ENCODE assay signal across 30 mouse cellular contexts in the genomic region with DNA sequence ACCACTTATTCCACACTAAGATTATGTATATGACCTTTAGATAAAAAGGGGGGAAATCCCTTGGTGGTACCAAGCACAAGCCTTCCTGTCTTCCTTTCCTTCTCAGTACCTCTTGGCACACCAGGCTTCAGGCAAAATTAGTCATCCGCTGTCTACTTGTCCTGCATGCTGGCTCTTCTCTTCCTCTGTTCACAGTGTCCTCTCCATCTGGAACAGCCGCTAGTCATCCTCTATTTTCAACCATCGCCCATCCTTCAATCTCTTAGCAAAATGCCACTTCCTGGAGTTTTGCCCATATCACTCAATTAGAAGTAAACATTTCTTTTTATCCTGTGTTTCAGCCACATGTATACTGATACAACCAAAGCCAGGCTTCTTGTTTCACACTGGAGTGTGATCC. TPM values are rescaled to one million over a fixed set of nuclear protein-coding genes. Genes with fewer than 3 reads are reported as not detected.
DNase-seq lines count a peak whose midpoint lies in the region; ATAC-seq and TF ChIP-seq lines count a peak whose summit lies in the region.
"Had no signal": no experiment of that assay in that cellular context is flagged by ENCODE, and none has a peak within 500 bp of the region (broad histone marks: within the 10 kb centered on the region; RNA-seq: fewer than 3 reads in every experiment).

No protein-coding gene starts in this region.

- no peak overlapping the region for H3K4me2 ChIP-seq in liver, embryonic 12.5 days
- H3K4me2 ChIP-seq in liver, postnatal 0 days (ENCODE audit: low read depth, low read length): no peak overlapping the region
- H3K4me2 ChIP-seq: forebrain, embryonic 13.5 days; heart, embryonic 11.5 days; hindbrain, embryonic 12.5 days; limb, embryonic 13.5 days; liver, embryonic 11.5 days; midbrain, embryonic 15.5 days; neural tube, embryonic 15.5 days had no signal

- H3K27ac ChIP-seq in kidney, adult 2 months (ENCODE audit: insufficient read depth, low read depth, low read length): peak overlapping the region; percentile 45
- H3K27ac ChIP-seq in liver, embryonic 12.5 days: 0 out of 2 replicates have a peak overlapping the region, but pooled peaks have one; percentile 20
- no peak overlapping the region for H3K27ac ChIP-seq in liver, postnatal 0 days (ENCODE audit: low read depth)
- H3K27ac ChIP-seq: forebrain, embryonic 13.5 days; hindbrain, embryonic 12.5 days; hindbrain, postnatal 0 days; kidney, postnatal 0 days; limb, embryonic 13.5 days; midbrain, embryonic 10.5 days; midbrain, embryonic 15.5 days; neural tube, embryonic 15.5 days had no signal

- 70% methylated on average over 3 of the region's 3 CpGs for WGBS in kidney, adult 2 months
- WGBS in liver, embryonic 12.5 days (ENCODE audit: insufficient replicate concordance): 84% methylated on average over 3 of the region's 3 CpGs
- 81% methylated on average over 3 of the region's 3 CpGs for WGBS in liver, postnatal 0 days (ENCODE audit: insufficient replicate concordance)

- no peak overlapping the region for H3K9ac ChIP-seq in liver, embryonic 12.5 days
- H3K9ac ChIP-seq in liver, postnatal 0 days (replicated peaks): no peak overlapping the region
- H3K9ac ChIP-seq: forebrain, embryonic 13.5 days; hindbrain, embryonic 12.5 days; limb, embryonic 13.5 days; midbrain, embryonic 15.5 days; neural tube, embryonic 15.5 days had no signal

- no peaks in the 10 kb centered on the region for H3K36me3 ChIP-seq in kidney, adult 2 months (ENCODE audit: control insufficient read depth, insufficient read depth, low read length)
- peaks cover 8% of the 10 kb centered on the region for H3K36me3 ChIP-seq in liver, embryonic 12.5 days
- H3K36me3 ChIP-seq in liver, postnatal 0 days (replicated peaks; ENCODE audit: insufficient read depth, low read length): 0 out of 2 replicates have a peak, but pooled peaks cover 5% of the 10 kb centered on the region
- H3K36me3 ChIP-seq: limb, embryonic 13.5 days had no signal

- H3K9me3 ChIP-seq in liver, embryonic 12.5 days (replicated peaks): no peaks in the 10 kb centered on the region
- H3K9me3 ChIP-seq in liver, postnatal 0 days (ENCODE audit: low read length): no peaks in the 10 kb centered on the region
- H3K9me3 ChIP-seq: forebrain, embryonic 13.5 days; G1E; hindbrain, embryonic 12.5 days; limb, embryonic 13.5 days; midbrain, embryonic 10.5 days; midbrain, embryonic 15.5 days; neural tube, embryonic 15.5 days had no signal

- TF ChIP-seq EP300 in liver, postnatal 0 days (IDR thresholded peaks at IDR 0.05; ENCODE audit: low read depth): no peak

- no peak overlapping the region for H3K4me3 ChIP-seq in kidney, adult 2 months (ENCODE audit: insufficient read depth, low read depth, low read length)
- no peak overlapping the region for H3K4me3 ChIP-seq in liver, embryonic 12.5 days
- H3K4me3 ChIP-seq in liver, postnatal 0 days (ENCODE audit: low read depth, low read length): no peak overlapping the region
- H3K4me3 ChIP-seq: forebrain, embryonic 13.5 days; hindbrain, embryonic 12.5 days; limb, embryonic 13.5 days; midbrain, embryonic 10.5 days; midbrain, embryonic 15.5 days; neural tube, embryonic 15.5 days had no signal

- no peak for TF ChIP-seq POLR2A in kidney, adult 2 months (IDR thresholded peaks at IDR 0.05; ENCODE audit: low read depth, low read length)

- ATAC-seq in liver, embryonic 12.5 days: no peak
- no peak for ATAC-seq in liver, postnatal 0 days
- ATAC-seq: forebrain, embryonic 13.5 days; hindbrain, postnatal 0 days; midbrain, embryonic 15.5 days had no signal

- peaks cover 22% of the 10 kb centered on the region for H3K4me1 ChIP-seq in kidney, adult 2 months (ENCODE audit: control insufficient read depth, insufficient read depth, low read length)
- H3K4me1 ChIP-seq in liver, embryonic 12.5 days: peaks cover 35% of the 10 kb centered on the region
- H3K4me1 ChIP-seq in liver, postnatal 0 days (ENCODE audit: insufficient read depth): peaks cover 16% of the 10 kb centered on the region
- H3K4me1 ChIP-seq: limb, embryonic 13.5 days had no signal

- no peak for DNase-seq in kidney, adult 2 months
- DNase-seq in kidney, postnatal 14 days: no peak
- no peak for DNase-seq in liver, postnatal 0 days
- DNase-seq in CD4-positive, CD25-positive, alpha-beta regulatory T cell, adult 2 months (ENCODE audit: low read depth, low spot score): peak; percentile 20
- DNase-seq in brain, adult 2 months (ENCODE audit: low read depth, low spot score): peak; percentile 79
- no peak for DNase-seq in spleen, postnatal 4 days (ENCODE audit: low spot score in 2 of 2)
- no peak for DNase-seq in adrenal gland, adult 2 months
- DNase-seq: adrenal gland, postnatal 14 days; B cell, adult 2 months; cerebellum, postnatal 25 days; gastrocnemius, postnatal 25 days; heart, adult 11 months; heart, postnatal 36 days; kidney, adult 18-20 months; lung, adult 18-20 months; lung, postnatal 10 days; retina, postnatal 1 day; thymus, postnatal 4 days had no signal

- no peaks in the 10 kb centered on the region for H3K27me3 ChIP-seq in kidney, adult 2 months (replicated peaks; ENCODE audit: control insufficient read depth, insufficient read depth, low read length)
- no peaks in the 10 kb centered on the region for H3K27me3 ChIP-seq in liver, embryonic 12.5 days (replicated peaks)
- no peaks in the 10 kb centered on the region for H3K27me3 ChIP-seq in liver, postnatal 0 days (ENCODE audit: insufficient read depth, low read length)
- H3K27me3 ChIP-seq: forebrain, embryonic 13.5 days; hindbrain, embryonic 12.5 days; limb, embryonic 13.5 days; midbrain, embryonic 15.5 days; neural tube, embryonic 15.5 days had no signal

- TF ChIP-seq CTCF in kidney, adult 2 months (conservative IDR thresholded peaks at IDR 0.05; ENCODE audit: insufficient read depth, insufficient read length, low read depth, low read length): no peak
- no peak for TF ChIP-seq CTCF in liver, postnatal 0 days (IDR thresholded peaks at IDR 0.05; ENCODE audit: low read depth)

RNA-seq across cellular contexts. Expression of a gene that starts 13.3 kb away (rescaled TPM):
- 20.4 and 24.8 TPM in 2 replicates for polyA plus RNA-seq in kidney, adult 2 months (2012; rRNA removed)
- polyA plus RNA-seq in liver, embryonic 12.5 days (2016; fragmentation: Nextera tagmentation; extraction: Ambion mirVana): 19.8 and 20.5 TPM in 2 replicates
- polyA plus RNA-seq in liver, postnatal 0 days (2015; fragmentation: Nextera tagmentation; extraction: Ambion mirVana): 8.2 and 8.6 TPM in 2 replicates
- 10 to 100 TPM; 44.3 to 65.6 TPM for total RNA-seq in adrenal gland, adult 2 months (2021)
- 23.4 and 27.5 TPM in 2 replicates for polyA plus RNA-seq in adrenal gland, adult 2 months (2012; rRNA removed)

RNA-seq across cellular contexts. Expression of a gene that starts 46.5 kb away (rescaled TPM):
- polyA plus RNA-seq in kidney, adult 2 months (2012; rRNA removed): 13.3 and 13.6 TPM in 2 replicates
- 32.8 and 33.8 TPM in 2 replicates for polyA plus RNA-seq in liver, embryonic 12.5 days (2016; fragmentation: Nextera tagmentation; extraction: Ambion mirVana)
- polyA plus RNA-seq in liver, postnatal 0 days (2015; fragmentation: Nextera tagmentation; extraction: Ambion mirVana): 10.3 and 10.9 TPM in 2 replicates
- 10 to 100 TPM; 32.9 to 63.1 TPM for total RNA-seq in adrenal gland, adult 2 months (2021)
- polyA plus RNA-seq in adrenal gland, adult 2 months (2012; rRNA removed): 8.8 and 11.6 TPM in 2 replicates

Comparison
In these comparisons a context has a peak if more than half of its experiments do, and no peak if none do; other contexts are left out.
1. DNase-seq: peak in CD4-positive, CD25-positive, alpha-beta regulatory T cell, adult 2 months (single experiment) and brain, adult 2 months (single experiment); none in kidney, adult 2 months (single experiment), kidney, postnatal 14 days (single experiment), liver, postnatal 0 days (single experiment), spleen, postnatal 4 days (0 of 2) and adrenal gland, adult 2 months (single experiment).